Comparison of ENCODE assay signal across 8 mouse cellular contexts in the genomic region with DNA sequence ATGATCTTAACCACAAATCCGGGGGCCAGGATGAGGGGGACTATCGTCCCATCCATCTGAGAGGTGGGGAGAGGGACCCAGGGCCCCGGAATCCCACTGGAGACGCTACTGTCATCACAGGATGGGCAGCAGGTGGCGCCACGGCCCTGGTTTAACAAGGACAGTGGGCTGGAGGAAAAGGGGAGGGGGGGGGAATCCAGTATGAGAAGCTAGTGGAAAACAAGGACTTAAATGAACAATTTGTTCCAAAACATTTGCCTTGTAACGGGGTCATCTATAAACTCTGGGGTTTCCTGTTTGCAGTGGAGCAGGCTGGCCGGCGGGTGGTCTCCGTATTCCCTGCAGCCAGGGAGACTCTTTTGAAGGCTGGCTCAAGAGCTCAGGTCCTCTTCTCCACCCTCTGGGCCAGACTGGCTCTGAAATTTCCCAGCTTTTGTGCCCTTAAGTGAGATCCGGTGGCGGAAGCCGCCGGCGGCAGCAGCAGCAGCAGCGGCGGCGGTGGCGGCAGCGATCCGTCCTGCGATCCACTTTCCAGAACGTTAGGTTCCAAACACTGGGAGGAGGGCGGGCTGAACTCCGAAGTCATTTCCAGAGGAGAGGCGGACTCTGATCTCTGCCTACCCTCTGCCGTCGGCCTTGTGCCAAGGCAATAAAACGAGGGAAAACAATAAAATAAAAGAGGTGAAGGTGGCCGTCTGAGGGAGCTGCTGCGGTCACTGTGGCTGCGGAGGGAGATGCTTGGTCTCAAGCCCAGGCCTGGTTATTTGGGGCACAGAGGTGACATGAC.
DNase-seq lines count a peak whose midpoint lies in the region; ATAC-seq and TF ChIP-seq lines count a peak whose summit lies in the region.

No protein-coding gene starts in this region.

- dilution Hi-C loops in CH12.LX (cut with MboI; ENCODE audit: extremely low pct_ligation_motif_present, extremely low pct_unique_long_range_greater_than_20kb, low sequenced_read_pairs), result no loop called here

- in situ Hi-C loops in CH12.LX (cut with MboI; ENCODE audit: low pct_ligation_motif_present, low pct_unique_long_range_greater_than_20kb, low sequenced_read_pairs), result no loop called here

- no peak overlapping the region for H3K4me3 ChIP-seq in CH12.LX (replicated peaks in 1 of 3; ENCODE audit: low read depth in 2 of 3, low read length in 2 of 3, poor library complexity in 1 of 3)
- peak overlapping the region; percentile 55 for H3K4me3 ChIP-seq in hindbrain, embryonic 10.5 days
- peak overlapping the region; percentile 43 for H3K4me3 ChIP-seq in lung, embryonic 15.5 days

- DNase-seq in CH12.LX (ENCODE audit: extremely low read depth), result peak; percentile 38
- DNase-seq in cerebellum, adult 18-20 months, result peak; percentile 73 to 82
- DNase-seq in hindbrain, embryonic 10.5 days (ENCODE audit: low spot score), result peak; percentile 86
- peak; percentile 71 for DNase-seq in layer of hippocampus, adult 9-10 months (ENCODE audit: low spot score)
- DNase-seq in ovary, adult 18-20 months (ENCODE audit: low spot score), result peak; percentile 75
- peak; percentile 77 for DNase-seq in thymus, postnatal 25 days

- H3K9ac ChIP-seq in CH12.LX (ENCODE audit: insufficient read depth, low read depth), result no peak overlapping the region
- H3K9ac ChIP-seq in lung, embryonic 15.5 days, result peak overlapping the region; percentile 47

- no peaks in the 10 kb centered on the region for H3K79me2 ChIP-seq in CH12.LX (replicated peaks; ENCODE audit: control insufficient read depth, extremely low read depth, insufficient read depth, poor library complexity, severe bottlenecking)

- no peaks in the 10 kb centered on the region for H3K27me3 ChIP-seq in CH12.LX (replicated peaks)
- peaks cover 53% of the 10 kb centered on the region for H3K27me3 ChIP-seq in hindbrain, embryonic 10.5 days (ENCODE audit: insufficient read depth, poor library complexity, severe bottlenecking)
- peaks cover 12% of the 10 kb centered on the region; the same call in 1 of the 2 replicates for H3K27me3 ChIP-seq in lung, embryonic 15.5 days

- peaks cover 0 to 14% of the 10 kb centered on the region in 2 experiments; a peak in 2 of 4 replicates for H3K4me1 ChIP-seq in CH12.LX (ENCODE audit: control insufficient read depth in 1 of 2, insufficient read depth in 2 of 2)
- peaks cover 33% of the 10 kb centered on the region for H3K4me1 ChIP-seq in hindbrain, embryonic 10.5 days (replicated peaks)
- peaks cover 24% of the 10 kb centered on the region for H3K4me1 ChIP-seq in lung, embryonic 15.5 days

- WGBS in hindbrain, embryonic 10.5 days, result 1% methylated on average over 32 of the region's 32 CpGs
- WGBS in lung, embryonic 15.5 days, result under 1% methylated on average over 32 of the region's 32 CpGs

- TF ChIP-seq RAD21 in CH12.LX (IDR thresholded peaks at IDR 0.05; ENCODE audit: low read depth, low read length), result peak; percentile 72

- H3K9me3 ChIP-seq in CH12.LX (replicated peaks; ENCODE audit: low read length), result peaks cover 6% of the 10 kb centered on the region
- H3K9me3 ChIP-seq in hindbrain, embryonic 10.5 days, result no peaks in the 10 kb centered on the region; the same call in 1 of the 2 replicates
- no peaks in the 10 kb centered on the region for H3K9me3 ChIP-seq in lung, embryonic 15.5 days

- H3K36me3 ChIP-seq in CH12.LX (replicated peaks in 1 of 2; ENCODE audit: control insufficient read depth in 1 of 2, insufficient read depth in 1 of 2, low read length in 1 of 2), result no peaks in the 10 kb centered on the region
- H3K36me3 ChIP-seq in hindbrain, embryonic 10.5 days, result no peaks in the 10 kb centered on the region
- no peaks in the 10 kb centered on the region for H3K36me3 ChIP-seq in lung, embryonic 15.5 days

- TF ChIP-seq EP300 in CH12.LX (IDR thresholded peaks at IDR 0.05; ENCODE audit: low read length), result no peak

- H3K4me2 ChIP-seq in CH12.LX (ENCODE audit: insufficient read depth, low read depth, poor library complexity, severe bottlenecking), result no peak overlapping the region
- peak overlapping the region; percentile 82 for H3K4me2 ChIP-seq in lung, embryonic 15.5 days

- no peak overlapping the region for H3K27ac ChIP-seq in CH12.LX (ENCODE audit: insufficient read depth, low read depth)
- H3K27ac ChIP-seq in hindbrain, embryonic 10.5 days, result peak overlapping the region; percentile 86
- H3K27ac ChIP-seq in lung, embryonic 15.5 days, result peak overlapping the region; percentile 84

- peak in 1 of 2 experiments; percentile 66; a peak in 2 of 4 replicates for TF ChIP-seq CTCF in CH12.LX (conservative IDR thresholded peaks at IDR 0.05 in 1 of 2, IDR thresholded peaks at IDR 0.05 in 1 of 2; ENCODE audit: low read depth in 2 of 2, low read length in 2 of 2)

- no peak for TF ChIP-seq POLR2A in CH12.LX (IDR thresholded peaks at IDR 0.05; ENCODE audit: low read depth, low read length)

- ATAC-seq in frontal cortex, adult (ENCODE audit: low TSS enrichment), result peak; percentile 68
- ATAC-seq in lung, embryonic 15.5 days (ENCODE audit: borderline replicate concordance, extremely low read depth, low FRiP score, low TSS enrichment), result peak; percentile 52

TF ChIP-seq in CH12.LX, 34 proteins besides CTCF, POLR2A, EP300 and RAD21:
- TF ChIP-seq NRF1 (IDR thresholded peaks at IDR 0.05; ENCODE audit: low read depth, low read length) (no peak), ZMIZ1 (IDR thresholded peaks at IDR 0.05; ENCODE audit: low read depth, low read length) (no peak), ZC3H11A (IDR thresholded peaks at IDR 0.05; ENCODE audit: low read depth, low read length) (0 out of 2 replicates have a peak, but pooled peaks have one; percentile 24), SMC3 (IDR thresholded peaks at IDR 0.05; ENCODE audit: low read depth, low read length) (peak; percentile 80), POLR2AphosphoS2 (IDR thresholded peaks at IDR 0.05; ENCODE audit: low read depth, low read length) (no peak), MAZ (IDR thresholded peaks at IDR 0.05; ENCODE audit: low read depth, low read length) (0 out of 2 replicates have a peak, but pooled peaks have one; percentile 66)

Comparison
In these comparisons a context has a peak if more than half of its experiments do, and no peak if none do; other contexts are left out.
1. H3K4me3 ChIP-seq: peak in hindbrain, embryonic 10.5 days (single experiment) and lung, embryonic 15.5 days (single experiment); none in CH12.LX (0 of 3).
2. Peak in every context shown above with its lines, with median percentiles within 50 percentile points of each other: DNase-seq.